Mouse (Mus musculus): Measurements from ENCODE around the gene Mctp2. TPM values are rescaled to one million over a fixed set of nuclear protein-coding genes. Genes with fewer than 3 reads are reported as not detected.
A peak's percentile ranks its signal among the peaks of the same experiment; 100 is the strongest.

Gene Mctp2
- polyA plus RNA-seq, 1 experiment = 0.73 TPM

- H3K27ac ChIP-seq (ENCODE audit: insufficient read depth, low read length) = no peak overlapping the region
- TF ChIP-seq POLR2A (IDR thresholded peaks at IDR 0.05; ENCODE audit: extremely low read depth, insufficient read depth, low read length) = no peak
- no peak for TF ChIP-seq CTCF (IDR thresholded peaks at IDR 0.05; ENCODE audit: extremely low read depth, insufficient read depth, low read length)
- no peak overlapping the region for H3K4me3 ChIP-seq (ENCODE audit: insufficient read depth, low read length)
- H3K4me1 ChIP-seq (ENCODE audit: control insufficient read depth, insufficient read depth, low read length) = no peaks in the 10 kb centered on the region
Measured at GRCm38 (mm10) chr7:72308078-72308477, 1.7 kb upstream of the Mctp2 start.

- TF ChIP-seq POLR2A (IDR thresholded peaks at IDR 0.05; ENCODE audit: extremely low read depth, insufficient read depth, low read length) = no peak
- TF ChIP-seq CTCF (IDR thresholded peaks at IDR 0.05; ENCODE audit: extremely low read depth, insufficient read depth, low read length) = no peak
- peak overlapping the region; percentile 43 for H3K4me3 ChIP-seq (ENCODE audit: insufficient read depth, low read length)
- no peaks in the 10 kb centered on the region for H3K4me1 ChIP-seq (ENCODE audit: control insufficient read depth, insufficient read depth, low read length)
- no peak overlapping the region for H3K27ac ChIP-seq (ENCODE audit: insufficient read depth, low read length)
Measured at GRCm38 (mm10) chr7:72306847-72307246, 439 bp upstream of the Mctp2 start.

- TF ChIP-seq CTCF (IDR thresholded peaks at IDR 0.05; ENCODE audit: extremely low read depth, insufficient read depth, low read length) (no peak), POLR2A (IDR thresholded peaks at IDR 0.05; ENCODE audit: extremely low read depth, insufficient read depth, low read length) (no peak)
- Histone ChIP-seq H3K27ac (ENCODE audit: insufficient read depth, low read length) (no peak overlapping the region), H3K4me1 (ENCODE audit: control insufficient read depth, insufficient read depth, low read length) (no peaks in the 10 kb centered on the region), H3K4me3 (ENCODE audit: insufficient read depth, low read length) (peak overlapping the region; percentile 43)
Measured at GRCm38 (mm10) chr7:72305971-72306370, 437 bp downstream of the Mctp2 start.

- TF ChIP-seq POLR2A (IDR thresholded peaks at IDR 0.05; ENCODE audit: extremely low read depth, insufficient read depth, low read length) (no peak), CTCF (IDR thresholded peaks at IDR 0.05; ENCODE audit: extremely low read depth, insufficient read depth, low read length) (no peak)
- Histone ChIP-seq H3K27ac (ENCODE audit: insufficient read depth, low read length) (no peak overlapping the region), H3K4me3 (ENCODE audit: insufficient read depth, low read length) (no peak overlapping the region), H3K4me1 (ENCODE audit: control insufficient read depth, insufficient read depth, low read length) (no peaks in the 10 kb centered on the region)
Measured at GRCm38 (mm10) chr7:72301667-72302066, 4.7 kb downstream of the Mctp2 start.

- no peak overlapping the region for H3K27ac ChIP-seq (ENCODE audit: insufficient read depth, low read length)
- H3K4me1 ChIP-seq (ENCODE audit: control insufficient read depth, insufficient read depth, low read length) = no peaks in the 10 kb centered on the region
- TF ChIP-seq POLR2A (IDR thresholded peaks at IDR 0.05; ENCODE audit: extremely low read depth, insufficient read depth, low read length) = no peak
- no peak for TF ChIP-seq CTCF (IDR thresholded peaks at IDR 0.05; ENCODE audit: extremely low read depth, insufficient read depth, low read length)
Measured at GRCm38 (mm10) chr7:72299726-72300125, 6.7 kb downstream of the Mctp2 start.

GRCm38 (mm10) chr7:72297013-72297412, 9.4 kb downstream of the Mctp2 start:
- TF ChIP-seq CTCF (IDR thresholded peaks at IDR 0.05; ENCODE audit: extremely low read depth, insufficient read depth, low read length) (no peak), POLR2A (IDR thresholded peaks at IDR 0.05; ENCODE audit: extremely low read depth, insufficient read depth, low read length) (no peak)
- no peaks in the 10 kb centered on the region for H3K4me1 ChIP-seq (ENCODE audit: control insufficient read depth, insufficient read depth, low read length)
- H3K27ac ChIP-seq (ENCODE audit: insufficient read depth, low read length) = no peak overlapping the region
- no peak overlapping the region for H3K4me3 ChIP-seq (ENCODE audit: insufficient read depth, low read length)

More at GRCm38 (mm10) chr7:72299726-72300125, 6.7 kb downstream of the Mctp2 start:
- H3K4me3 ChIP-seq (ENCODE audit: insufficient read depth, low read length) = no peak overlapping the region

GRCm38 (mm10) chr7:72296171-72296570, 10.2 kb downstream of the Mctp2 start:
- TF ChIP-seq POLR2A (IDR thresholded peaks at IDR 0.05; ENCODE audit: extremely low read depth, insufficient read depth, low read length) (no peak), CTCF (IDR thresholded peaks at IDR 0.05; ENCODE audit: extremely low read depth, insufficient read depth, low read length) (no peak)

GRCm38 (mm10) chr7:72294886-72295285, 11.5 kb downstream of the Mctp2 start:
- TF ChIP-seq POLR2A (IDR thresholded peaks at IDR 0.05; ENCODE audit: extremely low read depth, insufficient read depth, low read length) (no peak), CTCF (IDR thresholded peaks at IDR 0.05; ENCODE audit: extremely low read depth, insufficient read depth, low read length) (no peak)
- H3K27ac ChIP-seq (ENCODE audit: insufficient read depth, low read length) = no peak overlapping the region
- no peaks in the 10 kb centered on the region for H3K4me1 ChIP-seq (ENCODE audit: control insufficient read depth, insufficient read depth, low read length)
- H3K4me3 ChIP-seq (ENCODE audit: insufficient read depth, low read length) = no peak overlapping the region

More at GRCm38 (mm10) chr7:72296171-72296570, 10.2 kb downstream of the Mctp2 start:
- Histone ChIP-seq H3K27ac (ENCODE audit: insufficient read depth, low read length) (no peak overlapping the region), H3K4me1 (ENCODE audit: control insufficient read depth, insufficient read depth, low read length) (no peaks in the 10 kb centered on the region), H3K4me3 (ENCODE audit: insufficient read depth, low read length) (no peak overlapping the region)

- Histone ChIP-seq H3K27ac (ENCODE audit: insufficient read depth, low read length) (no peak overlapping the region), H3K4me1 (ENCODE audit: control insufficient read depth, insufficient read depth, low read length) (no peaks in the 10 kb centered on the region), H3K4me3 (ENCODE audit: insufficient read depth, low read length) (no peak overlapping the region)
- TF ChIP-seq POLR2A (IDR thresholded peaks at IDR 0.05; ENCODE audit: extremely low read depth, insufficient read depth, low read length) (no peak), CTCF (IDR thresholded peaks at IDR 0.05; ENCODE audit: extremely low read depth, insufficient read depth, low read length) (no peak)
Measured at GRCm38 (mm10) chr7:72293784-72294538, 12.4 kb downstream of the Mctp2 start.

- H3K27ac ChIP-seq (ENCODE audit: insufficient read depth, low read length) = no peak overlapping the region
- no peak overlapping the region for H3K4me3 ChIP-seq (ENCODE audit: insufficient read depth, low read length)
- no peaks in the 10 kb centered on the region for H3K4me1 ChIP-seq (ENCODE audit: control insufficient read depth, insufficient read depth, low read length)
- no peak for TF ChIP-seq POLR2A (IDR thresholded peaks at IDR 0.05; ENCODE audit: extremely low read depth, insufficient read depth, low read length)
- no peak for TF ChIP-seq CTCF (IDR thresholded peaks at IDR 0.05; ENCODE audit: extremely low read depth, insufficient read depth, low read length)
Measured at GRCm38 (mm10) chr7:72292232-72292913, 14.0 kb downstream of the Mctp2 start.
